Mouse (Mus musculus) heart, embryonic 13.5 days (tissue): Measurements from ENCODE around the gene Zmynd19. TPM values are rescaled to one million over a fixed set of nuclear protein-coding genes. Genes with fewer than 3 reads are reported as not detected.
"Not testable (repeated sequence)": the region's sequence is repeated elsewhere in the genome, so short reads cannot be mapped to it uniquely, and the experiment has no call there.

Experiments used
- ATAC-seq: fragments of 200-750 bp; cut with Nextera tagmentation; 2 replicates; pipeline ENCODE4 v1.8.0; 2017; ENCODE audit warnings: moderate TSS enrichment; ENCODE audit not compliant: insufficient number of reproducible peaks, low FRiP score, low TSS enrichment; ENCODE audit errors: extremely low read depth
- H3K27ac ChIP-seq: fragments of 300-500 bp; sonication (generic); replicated peaks from 2 replicates; pipeline ENCODE4 v1.5.1; 2015; ENCODE audit warnings: moderate library complexity, mild to moderate bottlenecking, inconsistent platforms
- H3K27me3 ChIP-seq: fragments of 300-500 bp; sonication (generic); replicated peaks from 2 replicates; pipeline ENCODE4 v1.6.1; 2015; ENCODE audit warnings: mild to moderate bottlenecking, inconsistent platforms
- H3K36me3 ChIP-seq: fragments of 300-500 bp; sonication (generic); 2 replicates; pipeline ENCODE4 v1.6.1; 2015; ENCODE audit warnings: mild to moderate bottlenecking, inconsistent platforms
- H3K4me1 ChIP-seq: fragments of 300-500 bp; sonication (generic); 2 replicates; pipeline ENCODE4 v1.6.1; 2015; ENCODE audit warnings: inconsistent platforms
- H3K4me2 ChIP-seq: fragments of 300-500 bp; sonication (generic); 2 replicates; pipeline ENCODE4 v1.6.1; 2015; ENCODE audit warnings: inconsistent platforms, mild to moderate bottlenecking, moderate library complexity
- H3K4me3 ChIP-seq: fragments of 300-500 bp; sonication (generic); 2 replicates; pipeline ENCODE4 v1.5.1; 2015; ENCODE audit warnings: moderate library complexity, mild to moderate bottlenecking, inconsistent platforms
- H3K9ac ChIP-seq: fragments of 300-500 bp; sonication (generic); 2 replicates; pipeline ENCODE4 v1.6.1; 2015; ENCODE audit warnings: inconsistent platforms, mild to moderate bottlenecking, moderate library complexity
- H3K9me3 ChIP-seq: fragments of 300-500 bp; sonication (generic); 2 replicates; pipeline ENCODE4 v1.6.1; 2016; ENCODE audit warnings: inconsistent platforms
- WGBS: fragments of 180-500 bp; shearing (Covaris S2); methylation state at CpG from one replicate; pipeline ENCODE4 v1.1.7; 2015; ENCODE audit warnings: mixed read lengths; 5-methylcytosine and 5-hydroxymethylcytosine counted together
- polyA plus RNA-seq: library from polyadenylated mRNA; unstranded; fragments of >200 nt; fragmentation: Nextera tagmentation; extraction: Ambion mirVana; gene quantifications from 2 replicates; pipeline ENCODE4 v1.2.1, GENCODE M21; 2015

Gene Zmynd19
- polyA plus RNA-seq, 1 experiment from 2014 or later: 8.1 TPM

- not testable (repeated sequence) for H3K4me3 ChIP-seq, H3K9ac ChIP-seq, H3K27ac ChIP-seq, ATAC-seq, H3K4me2 ChIP-seq, H3K36me3 ChIP-seq, H3K4me1 ChIP-seq, H3K9me3 ChIP-seq
- 38% methylated on average over 2 of the region's 2 CpGs for WGBS
- peaks cover 11% of the 10 kb centered on the region; the same call in 1 of the 2 replicates for H3K27me3 ChIP-seq
Observed at GRCm38 (mm10) chr2:24944304-24944703, 5.3 kb upstream of the Zmynd19 start.

- no peak for ATAC-seq
- Histone ChIP-seq H3K4me1 (peaks cover 17% of the 10 kb centered on the region), H3K36me3 (peaks cover 36% of the 10 kb centered on the region), H3K9ac (peak overlapping the region; percentile 96), H3K27me3 (no peaks in the 10 kb centered on the region; the same call in 1 of the 2 replicates), H3K4me3 (peak overlapping the region; percentile 97), H3K4me2 (peak overlapping the region; percentile 98), H3K9me3 (no peaks in the 10 kb centered on the region), H3K27ac (peak overlapping the region; percentile 57; the same call in 1 of the 2 replicates)
- under 1% methylated on average over 31 of the region's 31 CpGs for WGBS
Observed at GRCm38 (mm10) chr2:24950189-24950535, 570 bp downstream of the Zmynd19 start.

GRCm38 (mm10) chr2:24952537-24953055 lies 3.0 kb downstream of the Zmynd19 start:
- Histone ChIP-seq H3K27me3 (no peaks in the 10 kb centered on the region), H3K4me3 (no peak overlapping the region), H3K36me3 (peaks cover 61% of the 10 kb centered on the region), H3K9me3 (no peaks in the 10 kb centered on the region), H3K4me1 (peaks cover 17% of the 10 kb centered on the region), H3K27ac (no peak overlapping the region), H3K9ac (0 out of 2 replicates have a peak overlapping the region, but pooled peaks have one; percentile 24), H3K4me2 (no peak overlapping the region)
- no peak for ATAC-seq
- WGBS: 66% methylated on average over 4 of the region's 4 CpGs

- H3K27me3 ChIP-seq: no peaks in the 10 kb centered on the region
- peaks cover 16% of the 10 kb centered on the region for H3K4me1 ChIP-seq
- no peak overlapping the region for H3K4me3 ChIP-seq
- no peak overlapping the region for H3K27ac ChIP-seq
- WGBS: 30% methylated on average over 3 of the region's 3 CpGs
- H3K4me2 ChIP-seq: no peak overlapping the region
- H3K36me3 ChIP-seq: peaks cover 77% of the 10 kb centered on the region
- no peak overlapping the region for H3K9ac ChIP-seq
- H3K9me3 ChIP-seq: no peaks in the 10 kb centered on the region
- ATAC-seq: no peak
Observed at GRCm38 (mm10) chr2:24960910-24961309, 11.3 kb downstream of the Zmynd19 start.

- H3K4me1 ChIP-seq: peaks cover 16% of the 10 kb centered on the region
- ATAC-seq: peak; percentile 72
- H3K9ac ChIP-seq: peak within 1 kb of the TSS; percentile 92
- no peaks in the 10 kb centered on the region for H3K27me3 ChIP-seq
- H3K27ac ChIP-seq: no peak within 1 kb of the TSS; the same call in 1 of the 2 replicates
- H3K4me3 ChIP-seq: peak within 1 kb of the TSS; percentile 86
- H3K36me3 ChIP-seq: peaks cover 77% of the 10 kb centered on the region
- H3K9me3 ChIP-seq: no peaks in the 10 kb centered on the region
- H3K4me2 ChIP-seq: peak within 1 kb of the TSS; percentile 81
- WGBS: 1% methylated on average over 28 of the region's 28 CpGs
Observed at GRCm38 (mm10) chr2:24962304-24963000, 12.9 kb downstream of the Zmynd19 start, which contains the start of gene Dph7. Gene Dph7 (plus strand): TSS chr2:24962400.

GRCm38 (mm10) chr2:24970386-24970785 lies 20.8 kb downstream of the Zmynd19 start:
- Histone ChIP-seq H3K27me3 (no peaks in the 10 kb centered on the region), H3K9ac (no peak overlapping the region), H3K9me3 (no peaks in the 10 kb centered on the region), H3K27ac (no peak overlapping the region), H3K4me3 (no peak overlapping the region), H3K4me1 (peaks cover 14% of the 10 kb centered on the region), H3K4me2 (no peak overlapping the region), H3K36me3 (peaks cover 79% of the 10 kb centered on the region)
- ATAC-seq: no peak
- WGBS: 75% methylated on average over 4 of the region's 4 CpGs

- Histone ChIP-seq H3K36me3 (peaks cover 39% of the 10 kb centered on the region), H3K4me2 (peak overlapping the region; percentile 100)
- ATAC-seq: not testable (repeated sequence)
Observed at GRCm38 (mm10) chr2:24974452-24974851, 24.9 kb downstream of the Zmynd19 start.

GRCm38 (mm10) chr2:24974906-24975703 lies 25.5 kb downstream of the Zmynd19 start, which contains the start of gene Mrpl41:
Gene Mrpl41 (minus strand): TSS chr2:24975098.
- H3K9me3 ChIP-seq: no peaks in the 10 kb centered on the region
- no peaks in the 10 kb centered on the region for H3K27me3 ChIP-seq
- peak within 1 kb of the TSS; percentile 95 for H3K27ac ChIP-seq
- H3K4me1 ChIP-seq: peaks cover 22% of the 10 kb centered on the region
- peak; percentile 99 for ATAC-seq
- H3K4me3 ChIP-seq: peak within 1 kb of the TSS; percentile 84
- WGBS: under 1% methylated on average over 64 of the region's 64 CpGs
- peak within 1 kb of the TSS; percentile 100 for H3K4me2 ChIP-seq
- peaks cover 33% of the 10 kb centered on the region for H3K36me3 ChIP-seq
- peak within 1 kb of the TSS; percentile 87 for H3K9ac ChIP-seq

More at GRCm38 (mm10) chr2:24974452-24974851, 24.9 kb downstream of the Zmynd19 start:
- H3K9me3 ChIP-seq, H3K27me3 ChIP-seq: not testable (repeated sequence)
- Histone ChIP-seq H3K9ac (peak overlapping the region; percentile 85), H3K4me1 (peaks cover 22% of the 10 kb centered on the region), H3K27ac (peak overlapping the region; percentile 87), H3K4me3 (peak overlapping the region; percentile 84)
- under 1% methylated on average over 17 of the region's 17 CpGs for WGBS

- under 1% methylated on average over 16 of the region's 16 CpGs for WGBS
- H3K4me3 ChIP-seq: peak within 1 kb of the TSS; percentile 84
- H3K27ac ChIP-seq: peak within 1 kb of the TSS; percentile 95
- peak; percentile 61 for ATAC-seq
- no peaks in the 10 kb centered on the region for H3K27me3 ChIP-seq
- H3K9ac ChIP-seq: peak within 1 kb of the TSS; percentile 87
- H3K36me3 ChIP-seq: peaks cover 26% of the 10 kb centered on the region
- H3K9me3 ChIP-seq: no peaks in the 10 kb centered on the region
- peak within 1 kb of the TSS; percentile 100 for H3K4me2 ChIP-seq
- H3K4me1 ChIP-seq: peaks cover 22% of the 10 kb centered on the region
Observed at GRCm38 (mm10) chr2:24975704-24976297, 26.2 kb downstream of the Zmynd19 start, which contains the start of gene Pnpla7. Gene Pnpla7 (plus strand): TSS chr2:24976033.

- Histone ChIP-seq H3K36me3 (peaks cover 16% of the 10 kb centered on the region), H3K27ac (no peak overlapping the region), H3K4me3 (peak overlapping the region; percentile 84), H3K9ac (no peak overlapping the region), H3K9me3 (no peaks in the 10 kb centered on the region), H3K27me3 (no peaks in the 10 kb centered on the region), H3K4me1 (peaks cover 22% of the 10 kb centered on the region), H3K4me2 (peak overlapping the region; percentile 100)
- WGBS: 87% methylated on average over 5 of the region's 5 CpGs
- ATAC-seq: no peak
Observed at GRCm38 (mm10) chr2:24976960-24977359, 27.4 kb downstream of the Zmynd19 start.

- Histone ChIP-seq H3K4me3 (no peak overlapping the region), H3K9ac (no peak overlapping the region), H3K27me3 (no peaks in the 10 kb centered on the region), H3K9me3 (no peaks in the 10 kb centered on the region), H3K36me3 (peaks cover 55% of the 10 kb centered on the region), H3K4me2 (no peak overlapping the region), H3K4me1 (no peaks in the 10 kb centered on the region), H3K27ac (no peak overlapping the region)
- no peak for ATAC-seq
- 44% methylated on average over 2 of the region's 2 CpGs for WGBS
Observed at GRCm38 (mm10) chr2:24987762-24988161, 38.2 kb downstream of the Zmynd19 start.
